Mouse (Mus musculus) cerebellum, adult 18-20 months (tissue): ENCODE data around the gene Ugt8a.

ENCODE experiments used
- DNase-seq, 2 experiments: peaks; one replicate each; pipeline ENCODE4 v3.0.0; 2021

The Ugt8a gene

DNA sequence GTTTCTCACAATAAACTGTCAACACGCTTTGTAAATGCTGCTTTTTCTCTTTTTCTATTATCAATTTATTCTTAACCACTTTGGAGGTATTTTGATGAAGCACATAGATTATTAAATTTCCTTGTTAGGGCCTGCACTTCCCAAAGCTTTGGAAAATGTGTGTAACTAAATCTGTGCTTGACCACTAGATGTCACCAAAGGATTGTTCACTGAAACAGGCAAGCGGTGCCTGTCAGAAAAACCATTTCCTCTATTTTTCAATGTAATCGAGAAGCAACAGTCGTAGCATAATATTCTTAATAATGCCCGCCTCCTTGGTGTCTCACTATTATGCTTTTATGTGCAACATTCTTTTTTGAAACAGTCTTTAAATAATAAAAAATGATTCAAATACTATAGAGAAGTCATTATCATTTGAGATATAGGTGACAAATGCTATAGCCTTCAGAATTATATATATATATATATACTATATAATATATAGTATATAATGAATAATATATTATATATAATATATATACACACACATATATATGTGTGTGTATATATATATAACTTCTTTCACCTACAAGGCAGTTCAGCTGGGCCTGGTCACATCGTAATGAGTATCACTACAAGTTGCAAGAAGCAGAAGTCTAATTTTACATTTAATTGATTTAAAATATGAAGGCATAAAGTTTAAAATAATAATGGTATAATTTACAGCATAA is 89.1 kb downstream of the Ugt8a start:
- DNase-seq, result peak; percentile 18 to 31

GRCm38 (mm10) chr3:125828051-125828450 is 110.4 kb downstream of the Ugt8a start:
- DNase-seq, result no peak

- peak in 1 of 2 experiments; percentile 2 for DNase-seq
Observed at GRCm38 (mm10) chr3:125827256-125827655, 111.2 kb downstream of the Ugt8a start.

DNA sequence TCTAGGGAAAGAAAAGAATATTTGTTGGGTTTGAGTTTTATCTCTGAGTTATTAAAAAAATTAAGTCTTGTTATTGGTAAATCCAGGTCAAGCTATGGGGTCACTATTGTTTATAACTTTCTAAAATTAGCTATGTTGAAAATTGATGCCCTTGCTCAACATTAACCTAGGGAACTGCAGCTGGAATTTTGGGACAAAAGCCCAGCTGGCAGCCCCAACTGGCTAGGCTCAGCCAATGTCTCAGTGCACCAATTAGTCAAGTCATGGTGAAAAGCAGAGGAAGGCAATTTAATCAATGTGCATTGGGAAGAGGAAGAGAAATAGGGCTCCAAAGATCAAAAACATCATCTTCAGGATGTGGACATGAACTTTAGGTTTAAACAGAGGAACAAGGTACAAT is 118.7 kb downstream of the Ugt8a start:
- no peak for DNase-seq
